ENCODE assay signal across 8 mouse cellular contexts in the genomic region with DNA sequence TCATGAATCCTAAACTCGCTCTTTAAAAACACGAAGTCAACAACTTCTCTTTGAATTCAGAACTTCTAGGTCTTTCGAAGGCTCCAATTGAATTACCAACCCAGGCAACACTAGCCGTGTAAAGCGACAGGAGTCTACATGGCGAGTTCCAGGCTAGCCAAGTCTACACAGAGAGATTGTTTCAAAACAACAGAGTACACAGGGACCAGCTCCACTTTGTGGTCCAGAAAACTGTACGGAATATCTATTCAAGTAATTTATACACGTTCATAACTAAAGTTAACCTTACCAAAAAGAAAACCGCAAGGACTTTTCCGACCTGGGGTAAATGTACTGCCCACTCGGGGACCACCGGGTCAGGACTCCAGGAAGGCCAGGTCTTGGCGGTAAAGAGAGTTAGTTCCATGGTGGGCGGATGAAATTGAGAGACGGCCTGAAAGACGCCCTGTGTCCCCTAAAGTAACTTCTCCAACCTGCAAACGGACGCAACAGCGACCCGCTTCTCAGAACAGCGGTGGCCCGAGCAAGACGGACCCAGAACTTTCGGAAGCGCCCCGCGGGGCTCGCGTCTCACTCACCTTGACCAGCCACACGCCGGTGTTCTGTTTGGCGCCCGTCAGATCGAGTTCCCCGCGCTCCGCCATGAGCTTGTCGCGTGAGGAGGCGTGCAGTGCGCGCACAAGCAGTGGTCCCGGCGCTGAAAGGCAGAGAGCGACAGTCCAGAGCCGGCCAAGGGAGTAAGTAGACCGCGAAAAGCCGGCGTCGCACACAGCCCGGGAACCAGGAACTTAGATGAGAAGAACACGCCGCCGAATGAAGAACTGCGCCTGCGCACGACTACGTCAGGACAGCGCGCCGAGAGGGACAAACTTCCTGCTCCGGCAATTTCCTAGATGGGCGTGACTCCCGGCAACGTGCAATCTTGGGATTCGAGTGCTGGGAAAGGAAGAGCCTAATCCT. TPM values are rescaled to one million over a fixed set of nuclear protein-coding genes. Genes with fewer than 3 reads are reported as not detected.
DNase-seq lines count a peak whose midpoint lies in the region; ATAC-seq lines count a peak whose summit lies in the region.

A gene (minus strand): TSS at position 764 of the 960 bp plus-strand sequence.

- peak within 1 kb of the TSS; percentile 83 for H3K4me2 ChIP-seq in heart, embryonic 13.5 days
- peak within 1 kb of the TSS; percentile 77 for H3K4me2 ChIP-seq in liver, embryonic 12.5 days
- H3K4me2 ChIP-seq in stomach, embryonic 15.5 days, result peak within 1 kb of the TSS; percentile 63

- under 1% methylated on average over 67 of the region's 67 CpGs for WGBS in heart, embryonic 13.5 days
- WGBS in liver, embryonic 12.5 days (ENCODE audit: insufficient replicate concordance), result 1% methylated on average over 67 of the region's 67 CpGs
- whole genome bisulfite sequencing in stomach, embryonic 15.5 days, result under 1% methylated on average over 67 of the region's 67 CpGs

- peak within 1 kb of the TSS; percentile 48; the same call in 1 of the 2 replicates for H3K27ac ChIP-seq in brown adipose tissue, adult 24 weeks (replicated peaks; ENCODE audit: low read depth, low read length)
- H3K27ac ChIP-seq in heart, embryonic 13.5 days (replicated peaks), result peak within 1 kb of the TSS; percentile 76
- peak within 1 kb of the TSS; percentile 82 for H3K27ac ChIP-seq in liver, embryonic 12.5 days
- H3K27ac ChIP-seq in stomach, embryonic 15.5 days, result peak within 1 kb of the TSS; percentile 85

- no peaks in the 10 kb centered on the region for H3K27me3 ChIP-seq in heart, embryonic 13.5 days (replicated peaks)
- H3K27me3 ChIP-seq in liver, embryonic 12.5 days (replicated peaks), result no peaks in the 10 kb centered on the region
- H3K27me3 ChIP-seq in stomach, embryonic 15.5 days (replicated peaks), result no peaks in the 10 kb centered on the region

- peak within 1 kb of the TSS; percentile 84 for H3K4me3 ChIP-seq in brown adipose tissue, adult 24 weeks (ENCODE audit: insufficient read depth, low read depth, low read length)
- peak within 1 kb of the TSS; percentile 78 for H3K4me3 ChIP-seq in heart, embryonic 13.5 days
- peak within 1 kb of the TSS; percentile 86 for H3K4me3 ChIP-seq in liver, embryonic 12.5 days
- peak within 1 kb of the TSS; percentile 91 for H3K4me3 ChIP-seq in stomach, embryonic 15.5 days (replicated peaks)

- no peaks in the 10 kb centered on the region for H3K9me3 ChIP-seq in heart, embryonic 13.5 days
- H3K9me3 ChIP-seq in liver, embryonic 12.5 days (replicated peaks), result no peaks in the 10 kb centered on the region
- no peaks in the 10 kb centered on the region for H3K9me3 ChIP-seq in stomach, embryonic 15.5 days

- DNase-seq in CD4-positive, CD25-positive, alpha-beta regulatory T cell, adult 2 months (ENCODE audit: low read depth, low spot score), result peak; percentile 95
- peak; percentile 64 for DNase-seq in fat pad, adult 2 months (ENCODE audit: extremely low read depth, low read depth, low spot score)
- DNase-seq in kidney, postnatal 10 days, result peak; percentile 95
- peak; percentile 85 to 89 for DNase-seq in natural killer cell, adult 2 months (ENCODE audit: low spot score in 2 of 2)

- H3K9ac ChIP-seq in heart, embryonic 13.5 days, result peak within 1 kb of the TSS; percentile 88
- peak within 1 kb of the TSS; percentile 83 for H3K9ac ChIP-seq in liver, embryonic 12.5 days
- H3K9ac ChIP-seq in stomach, embryonic 15.5 days, result peak within 1 kb of the TSS; percentile 71

- ATAC-seq in heart, embryonic 13.5 days (ENCODE audit: extremely low read depth, insufficient number of reproducible peaks, low FRiP score, low TSS enrichment), result peak; percentile 83
- ATAC-seq in liver, embryonic 12.5 days, result peak; percentile 86
- peak; percentile 87 for ATAC-seq in stomach, embryonic 15.5 days (ENCODE audit: insufficient read depth, low FRiP score, low read depth)

- H3K36me3 ChIP-seq in heart, embryonic 13.5 days, result peaks cover 7% of the 10 kb centered on the region
- peaks cover 19% of the 10 kb centered on the region for H3K36me3 ChIP-seq in liver, embryonic 12.5 days
- H3K36me3 ChIP-seq in stomach, embryonic 15.5 days, result 0 out of 2 replicates have a peak, but pooled peaks cover 4% of the 10 kb centered on the region

- H3K4me1 ChIP-seq in brown adipose tissue, adult 24 weeks (ENCODE audit: control insufficient read depth, insufficient read depth, insufficient read length, low read length), result peaks cover 6% of the 10 kb centered on the region; the same call in 1 of the 2 replicates
- peaks cover 21% of the 10 kb centered on the region for H3K4me1 ChIP-seq in heart, embryonic 13.5 days
- H3K4me1 ChIP-seq in liver, embryonic 12.5 days, result peaks cover 29% of the 10 kb centered on the region
- peaks cover 6% of the 10 kb centered on the region for H3K4me1 ChIP-seq in stomach, embryonic 15.5 days

RNA-seq across cellular contexts. Expression of the gene that starts here (rescaled TPM):
- 12.4 and 16.3 TPM in 2 replicates for polyA plus RNA-seq in brown adipose tissue, adult 24 weeks (2012; ENCODE audit: insufficient read depth, insufficient read length, missing spikeins)
- polyA plus RNA-seq in heart, embryonic 13.5 days (2015; fragmentation: Nextera tagmentation; extraction: Ambion mirVana), result 26.9 and 27.1 TPM in 2 replicates
- 39.4 and 40.8 TPM in 2 replicates for polyA plus RNA-seq in liver, embryonic 12.5 days (2016; fragmentation: Nextera tagmentation; extraction: Ambion mirVana)
- polyA plus RNA-seq in stomach, embryonic 15.5 days (2015; fragmentation: Nextera tagmentation; extraction: Ambion mirVana), result 32.5 and 33.8 TPM in 2 replicates

Comparison
In these comparisons a context has a peak if more than half of its experiments do, and no peak if none do; other contexts are left out.
1. Peak in every context shown above with its lines: DNase-seq, ATAC-seq, H3K4me3 ChIP-seq and H3K27ac ChIP-seq.